Mouse (Mus musculus) cerebellum, adult (tissue): Measurements from ENCODE around the gene 2200002D01Rik.

Experiments
- ATAC-seq: cut with Nextera tagmentation; 2 replicates; pipeline ENCODE4 v1.9.2; 2017; ENCODE audit warnings: mild to moderate bottlenecking, moderate library complexity, mixed read lengths; ENCODE audit not compliant: insufficient number of reproducible peaks, low FRiP score, low TSS enrichment

2200002D01Rik gene

GRCm38 (mm10) chr7:29280801-29281200, 32.5 kb upstream of the 2200002D01Rik start:
- ATAC-seq: 0 out of 2 replicates have a peak, but pooled peaks have one; percentile 10

DNA sequence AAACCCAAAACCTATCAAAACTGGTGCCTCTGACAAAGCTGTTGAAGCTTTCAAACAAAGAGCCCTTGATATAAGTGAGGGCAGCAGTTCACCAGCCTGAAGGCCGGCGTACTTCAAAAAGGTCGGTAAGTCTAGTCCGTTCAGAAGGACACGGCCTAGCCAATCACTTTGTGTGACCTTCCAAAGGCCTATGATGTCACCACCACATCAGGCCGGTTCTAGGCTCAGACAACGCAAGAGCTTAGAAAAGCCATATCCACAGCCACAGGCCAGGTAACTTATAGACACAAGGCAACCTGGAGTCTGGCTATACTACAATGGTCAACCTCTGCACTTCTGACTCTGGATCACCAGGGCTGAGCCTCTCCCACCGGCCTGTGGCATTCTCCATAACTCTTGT, 31.7 kb upstream of the 2200002D01Rik start:
- no peak for ATAC-seq

GRCm38 (mm10) chr7:29279261-29279660, 31.0 kb upstream of the 2200002D01Rik start:
- no peak for ATAC-seq

DNA sequence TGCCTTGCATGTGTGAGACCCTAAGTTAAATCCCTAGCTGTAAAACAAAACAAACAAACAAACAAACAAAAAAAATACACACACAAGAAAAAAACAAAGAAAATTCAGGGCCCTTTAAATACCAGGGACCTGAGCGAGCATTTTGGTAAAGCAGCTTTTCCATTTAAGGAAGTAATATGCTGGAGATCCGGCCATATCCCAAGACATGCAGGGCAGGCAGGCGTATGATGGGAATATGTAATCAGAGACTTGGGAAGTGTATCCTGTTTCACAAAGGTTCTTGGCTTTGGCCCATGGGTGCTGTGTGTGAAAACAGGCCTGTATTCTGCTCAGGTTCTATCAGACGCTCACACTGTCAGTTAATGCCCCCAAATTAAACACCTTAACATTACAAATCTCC, 29.2 kb upstream of the 2200002D01Rik start:
- no peak for ATAC-seq

DNA sequence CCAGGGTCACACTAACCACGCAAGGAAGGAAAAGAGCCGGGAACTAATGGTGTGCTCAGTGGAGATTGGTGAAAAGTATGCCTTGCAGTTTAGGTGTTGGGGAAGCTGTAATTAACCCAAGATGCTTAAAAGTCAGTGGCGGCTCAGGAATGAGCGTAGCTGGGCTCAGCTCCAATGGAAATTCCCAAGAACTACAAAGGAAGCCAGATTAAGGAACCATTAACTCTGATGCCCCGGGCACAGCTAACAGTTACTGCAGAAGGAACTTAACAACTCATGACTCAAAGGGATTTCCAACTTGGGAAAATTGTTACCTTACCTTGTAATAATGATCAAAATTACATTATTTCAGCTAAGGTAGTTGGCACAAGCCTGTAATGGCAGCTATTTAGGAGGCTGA, 28.4 kb upstream of the 2200002D01Rik start:
- no peak for ATAC-seq

DNA sequence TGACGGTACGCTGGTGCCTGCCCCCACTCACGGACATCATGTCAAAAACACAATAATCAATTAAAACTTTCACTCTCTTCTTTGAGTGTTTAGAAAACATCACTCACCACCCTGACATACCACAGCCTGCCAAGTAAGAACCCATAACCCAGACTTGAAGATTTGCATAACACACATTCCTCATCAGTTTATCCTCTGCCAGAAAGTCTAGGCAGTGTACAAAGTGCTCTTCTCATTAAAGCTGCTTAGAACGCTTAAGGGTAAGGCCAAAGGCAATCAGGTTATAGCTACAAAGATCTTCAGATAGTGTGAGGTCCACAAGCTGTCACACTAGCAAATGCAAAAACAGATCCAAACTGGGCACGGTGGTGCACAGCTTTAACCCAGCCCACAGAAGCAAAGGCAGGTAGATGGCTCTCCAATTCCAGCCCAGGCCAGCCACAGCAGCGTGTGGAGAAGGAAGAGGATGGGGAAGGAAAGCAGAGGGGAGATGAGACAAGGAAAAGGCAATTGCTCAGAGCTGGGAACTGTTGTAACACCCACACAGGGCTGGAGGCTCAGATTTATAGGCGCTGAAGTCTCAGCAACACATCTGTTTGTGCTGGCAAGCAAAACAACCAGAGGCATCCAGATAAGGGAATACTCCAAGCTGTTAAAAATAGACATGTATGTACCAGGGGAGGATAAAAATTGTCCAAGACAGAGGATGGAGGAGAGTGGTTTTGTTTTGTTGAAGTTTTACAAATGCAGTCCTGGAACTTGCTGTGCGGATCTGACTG, 23.6 kb upstream of the 2200002D01Rik start:
- no peak for ATAC-seq

- no peak for ATAC-seq
These were observed 22.2 kb upstream of the 2200002D01Rik start for GRCm38 (mm10) chr7:29270445-29270844.

- ATAC-seq: no peak
These were observed 18.7 kb upstream of the 2200002D01Rik start for GRCm38 (mm10) chr7:29266931-29267330.

GRCm38 (mm10) chr7:29265636-29266035, 17.4 kb upstream of the 2200002D01Rik start:
- ATAC-seq: no peak

- ATAC-seq: no peak
These were observed 15.6 kb upstream of the 2200002D01Rik start for GRCm38 (mm10) chr7:29263831-29264230.

DNA sequence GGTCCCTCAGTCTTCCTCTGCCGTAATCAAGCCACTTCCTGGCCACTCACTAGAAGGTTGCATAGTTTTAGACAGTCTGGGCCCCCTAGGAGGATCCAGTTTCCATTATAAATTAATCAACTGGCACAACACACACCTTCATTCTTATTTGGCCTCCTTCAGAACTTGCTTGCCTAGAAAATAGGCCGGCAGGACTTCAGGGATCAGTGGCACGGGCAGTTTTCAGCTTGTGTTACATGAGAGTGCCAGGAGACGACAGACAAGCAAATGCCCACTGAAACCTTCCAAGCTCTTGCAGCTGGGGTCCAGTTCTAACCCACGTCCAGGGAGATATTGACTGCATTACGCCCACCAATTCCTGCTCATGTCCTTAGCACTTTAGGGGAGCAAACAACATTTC, 13.9 kb upstream of the 2200002D01Rik start:
- no peak for ATAC-seq

GRCm38 (mm10) chr7:29259781-29260730, 11.8 kb upstream of the 2200002D01Rik start:
- ATAC-seq: no peak

GRCm38 (mm10) chr7:29257368-29257767, 9.1 kb upstream of the 2200002D01Rik start:
- ATAC-seq: no peak

GRCm38 (mm10) chr7:29255875-29256274, 7.6 kb upstream of the 2200002D01Rik start:
- ATAC-seq: no peak

- ATAC-seq: no peak
These were observed 5.6 kb upstream of the 2200002D01Rik start for GRCm38 (mm10) chr7:29253842-29254241.

DNA sequence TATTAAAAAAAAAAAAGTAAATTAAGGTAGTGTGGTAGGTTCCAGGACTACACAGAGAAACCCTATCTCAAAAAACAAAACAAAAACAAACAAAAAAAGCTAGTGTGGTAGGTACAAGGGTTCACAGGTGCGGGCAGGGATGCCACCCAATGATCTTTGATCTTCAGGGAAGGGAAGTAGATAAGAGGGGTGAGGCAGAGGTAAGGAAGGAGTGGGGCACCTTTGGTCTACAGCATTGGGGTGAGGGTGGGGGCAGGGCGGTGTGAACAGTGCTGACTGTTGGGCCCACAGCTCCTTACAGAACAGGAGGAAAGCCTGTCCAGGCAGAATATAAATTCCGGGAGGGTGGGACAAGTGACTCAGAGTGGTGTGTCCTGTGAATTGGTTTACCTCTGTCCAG, 2.9 kb upstream of the 2200002D01Rik start:
- ATAC-seq: no peak

GRCm38 (mm10) chr7:29247706-29248105, 560 bp downstream of the 2200002D01Rik start:
- no peak for ATAC-seq

GRCm38 (mm10) chr7:29247314-29247700, 959 bp downstream of the 2200002D01Rik start:
- no peak for ATAC-seq

DNA sequence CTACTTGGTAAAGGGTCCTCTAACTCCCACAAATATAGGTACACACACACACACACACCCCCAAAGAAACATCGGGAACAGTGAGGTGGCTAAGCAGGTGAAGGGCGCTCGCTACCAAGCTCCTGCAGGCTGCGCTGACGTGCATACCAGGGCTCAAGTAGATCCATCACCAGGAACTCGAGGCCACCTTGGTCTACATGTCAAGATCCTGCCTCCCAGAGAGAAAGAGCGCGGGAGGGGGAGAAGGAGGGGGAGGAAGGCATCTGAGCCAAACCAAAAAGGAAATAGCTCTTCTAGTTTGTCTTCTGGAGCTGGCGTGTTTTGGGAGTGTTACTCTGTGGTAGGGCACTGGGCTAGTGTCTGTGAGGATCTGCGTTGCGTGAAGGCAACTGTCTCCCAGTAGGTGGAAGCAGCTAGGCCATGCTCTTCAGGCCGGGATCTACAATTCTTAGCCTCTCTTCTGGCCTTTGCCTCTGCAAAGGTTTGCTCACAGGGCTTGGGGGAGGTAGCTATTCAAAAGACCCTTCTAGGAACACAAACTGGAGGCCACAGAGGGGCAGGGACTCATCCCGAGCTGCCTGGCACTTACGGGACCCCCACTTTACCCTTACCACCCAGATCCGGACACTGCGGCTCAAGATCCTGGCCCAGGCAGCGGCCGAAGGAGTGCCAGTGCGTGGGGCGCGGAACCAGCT, 1.5 kb downstream of the 2200002D01Rik start:
- ATAC-seq: no peak

GRCm38 (mm10) chr7:29246015-29246414, 2.3 kb downstream of the 2200002D01Rik start:
- ATAC-seq: no peak
